Mouse (Mus musculus): ENCODE data around the gene Lyst. TPM values are rescaled to one million over a fixed set of nuclear protein-coding genes. Genes with fewer than 3 reads are reported as not detected.
A peak's percentile ranks its signal among the peaks of the same experiment; 100 is the strongest.

The Lyst gene
- polyA plus RNA-seq, 1 experiment from 2014 or later, result 10.0 TPM

GRCm38 (mm10) chr13:13606149-13606548 lies 16.0 kb downstream of the Lyst start:
- no peaks in the 10 kb centered on the region for H3K36me3 ChIP-seq (ENCODE audit: control insufficient read depth, insufficient read depth, low read length)
- H3K27ac ChIP-seq (ENCODE audit: low read length), result no peak overlapping the region
- no peak overlapping the region for H3K4me3 ChIP-seq (ENCODE audit: low read depth, low read length)
- no peak for ATAC-seq (ENCODE audit: insufficient number of reproducible peaks, insufficient read depth, low FRiP score, low read depth)
- H3K27me3 ChIP-seq (ENCODE audit: control insufficient read depth, insufficient read depth, low read length), result no peaks in the 10 kb centered on the region
- no peak overlapping the region for H3K4me2 ChIP-seq (replicated peaks; ENCODE audit: low read depth, low read length)
- no peaks in the 10 kb centered on the region for H3K4me1 ChIP-seq (ENCODE audit: control insufficient read depth, insufficient read depth, low read length)
- no peak overlapping the region for H3K9ac ChIP-seq (replicated peaks; ENCODE audit: low read depth, low read length)
- no peaks in the 10 kb centered on the region for H3K9me3 ChIP-seq (ENCODE audit: control insufficient read depth, low read depth, low read length)

GRCm38 (mm10) chr13:13608311-13608710 lies 18.1 kb downstream of the Lyst start:
- 26% methylated on average over 1 of the region's 1 CpGs for WGBS
- H3K27me3 ChIP-seq (ENCODE audit: control insufficient read depth, insufficient read depth, low read length), result no peaks in the 10 kb centered on the region
- no peaks in the 10 kb centered on the region for H3K36me3 ChIP-seq (ENCODE audit: control insufficient read depth, insufficient read depth, low read length)
- H3K4me3 ChIP-seq (ENCODE audit: low read depth, low read length), result no peak overlapping the region
- no peaks in the 10 kb centered on the region for H3K4me1 ChIP-seq (ENCODE audit: control insufficient read depth, insufficient read depth, low read length)
- no peak for ATAC-seq (ENCODE audit: insufficient number of reproducible peaks, insufficient read depth, low FRiP score, low read depth)
- no peak overlapping the region for H3K4me2 ChIP-seq (replicated peaks; ENCODE audit: low read depth, low read length)
- no peak overlapping the region for H3K9ac ChIP-seq (replicated peaks; ENCODE audit: low read depth, low read length)
- no peaks in the 10 kb centered on the region for H3K9me3 ChIP-seq (ENCODE audit: control insufficient read depth, low read depth, low read length)
- H3K27ac ChIP-seq (ENCODE audit: low read length), result no peak overlapping the region

GRCm38 (mm10) chr13:13609655-13610054 lies 19.5 kb downstream of the Lyst start:
- Histone ChIP-seq H3K9me3 (ENCODE audit: control insufficient read depth, low read depth, low read length) (no peaks in the 10 kb centered on the region), H3K27me3 (ENCODE audit: control insufficient read depth, insufficient read depth, low read length) (no peaks in the 10 kb centered on the region), H3K4me1 (ENCODE audit: control insufficient read depth, insufficient read depth, low read length) (no peaks in the 10 kb centered on the region), H3K36me3 (ENCODE audit: control insufficient read depth, insufficient read depth, low read length) (no peaks in the 10 kb centered on the region), H3K9ac (replicated peaks; ENCODE audit: low read depth, low read length) (no peak overlapping the region), H3K4me2 (replicated peaks; ENCODE audit: low read depth, low read length) (no peak overlapping the region), H3K27ac (ENCODE audit: low read length) (no peak overlapping the region), H3K4me3 (ENCODE audit: low read depth, low read length) (no peak overlapping the region)
- 69% methylated on average over 2 of the region's 2 CpGs for WGBS
- ATAC-seq (ENCODE audit: insufficient number of reproducible peaks, insufficient read depth, low FRiP score, low read depth), result no peak

GRCm38 (mm10) chr13:13612882-13613281 lies 22.7 kb downstream of the Lyst start:
- ATAC-seq (ENCODE audit: insufficient number of reproducible peaks, insufficient read depth, low FRiP score, low read depth), result peak; percentile 49; the same call in 1 of the 2 replicates
- H3K27ac ChIP-seq (ENCODE audit: low read length), result no peak overlapping the region
- H3K9me3 ChIP-seq (ENCODE audit: control insufficient read depth, low read depth, low read length), result no peaks in the 10 kb centered on the region
- no peak overlapping the region for H3K4me2 ChIP-seq (replicated peaks; ENCODE audit: low read depth, low read length)
- no peak overlapping the region for H3K9ac ChIP-seq (replicated peaks; ENCODE audit: low read depth, low read length)
- 91% methylated on average over 1 of the region's 1 CpGs for WGBS
- no peaks in the 10 kb centered on the region; the same call in 1 of the 2 replicates for H3K36me3 ChIP-seq (ENCODE audit: control insufficient read depth, insufficient read depth, low read length)
- no peaks in the 10 kb centered on the region for H3K27me3 ChIP-seq (ENCODE audit: control insufficient read depth, insufficient read depth, low read length)
- no peak overlapping the region for H3K4me3 ChIP-seq (ENCODE audit: low read depth, low read length)
- H3K4me1 ChIP-seq (ENCODE audit: control insufficient read depth, insufficient read depth, low read length), result no peaks in the 10 kb centered on the region

- Histone ChIP-seq H3K9me3 (ENCODE audit: control insufficient read depth, low read depth, low read length) (no peaks in the 10 kb centered on the region), H3K36me3 (ENCODE audit: control insufficient read depth, insufficient read depth, low read length) (no peaks in the 10 kb centered on the region; the same call in 1 of the 2 replicates), H3K27me3 (ENCODE audit: control insufficient read depth, insufficient read depth, low read length) (no peaks in the 10 kb centered on the region), H3K9ac (replicated peaks; ENCODE audit: low read depth, low read length) (no peak overlapping the region), H3K4me1 (ENCODE audit: control insufficient read depth, insufficient read depth, low read length) (no peaks in the 10 kb centered on the region), H3K4me2 (replicated peaks; ENCODE audit: low read depth, low read length) (no peak overlapping the region), H3K4me3 (ENCODE audit: low read depth, low read length) (no peak overlapping the region), H3K27ac (ENCODE audit: low read length) (no peak overlapping the region)
- WGBS, result 91% methylated on average over 4 of the region's 4 CpGs
- no peak for ATAC-seq (ENCODE audit: insufficient number of reproducible peaks, insufficient read depth, low FRiP score, low read depth)
These were observed 24.0 kb downstream of the Lyst start for GRCm38 (mm10) chr13:13614235-13614634.

- no peaks in the 10 kb centered on the region for H3K4me1 ChIP-seq (ENCODE audit: control insufficient read depth, insufficient read depth, low read length)
- H3K36me3 ChIP-seq (ENCODE audit: control insufficient read depth, insufficient read depth, low read length), result no peaks in the 10 kb centered on the region
- H3K27ac ChIP-seq (ENCODE audit: low read length), result no peak overlapping the region
- no peak overlapping the region for H3K4me3 ChIP-seq (ENCODE audit: low read depth, low read length)
- H3K9me3 ChIP-seq (ENCODE audit: control insufficient read depth, low read depth, low read length), result no peaks in the 10 kb centered on the region
- no peaks in the 10 kb centered on the region for H3K27me3 ChIP-seq (ENCODE audit: control insufficient read depth, insufficient read depth, low read length)
- WGBS, result 89% methylated on average over 5 of the region's 5 CpGs
- no peak for ATAC-seq (ENCODE audit: insufficient number of reproducible peaks, insufficient read depth, low FRiP score, low read depth)
- H3K9ac ChIP-seq (replicated peaks; ENCODE audit: low read depth, low read length), result no peak overlapping the region
- no peak overlapping the region for H3K4me2 ChIP-seq (replicated peaks; ENCODE audit: low read depth, low read length)
These were observed 31.3 kb downstream of the Lyst start for GRCm38 (mm10) chr13:13621456-13621855.

GRCm38 (mm10) chr13:13622565-13622964 lies 32.4 kb downstream of the Lyst start:
- Histone ChIP-seq H3K4me1 (ENCODE audit: control insufficient read depth, insufficient read depth, low read length) (no peaks in the 10 kb centered on the region), H3K9ac (replicated peaks; ENCODE audit: low read depth, low read length) (no peak overlapping the region), H3K36me3 (ENCODE audit: control insufficient read depth, insufficient read depth, low read length) (no peaks in the 10 kb centered on the region), H3K27me3 (ENCODE audit: control insufficient read depth, insufficient read depth, low read length) (no peaks in the 10 kb centered on the region), H3K4me2 (replicated peaks; ENCODE audit: low read depth, low read length) (no peak overlapping the region), H3K9me3 (ENCODE audit: control insufficient read depth, low read depth, low read length) (no peaks in the 10 kb centered on the region), H3K4me3 (ENCODE audit: low read depth, low read length) (no peak overlapping the region), H3K27ac (ENCODE audit: low read length) (no peak overlapping the region)
- ATAC-seq (ENCODE audit: insufficient number of reproducible peaks, insufficient read depth, low FRiP score, low read depth), result no peak
- 88% methylated on average over 3 of the region's 3 CpGs for WGBS

- H3K27ac ChIP-seq (ENCODE audit: low read length), result no peak overlapping the region
- H3K4me1 ChIP-seq (ENCODE audit: control insufficient read depth, insufficient read depth, low read length), result no peaks in the 10 kb centered on the region
- ATAC-seq (ENCODE audit: insufficient number of reproducible peaks, insufficient read depth, low FRiP score, low read depth), result no peak
- 0 out of 2 replicates have a peak, but pooled peaks cover 4% of the 10 kb centered on the region for H3K36me3 ChIP-seq (ENCODE audit: control insufficient read depth, insufficient read depth, low read length)
- no peaks in the 10 kb centered on the region for H3K27me3 ChIP-seq (ENCODE audit: control insufficient read depth, insufficient read depth, low read length)
- H3K4me3 ChIP-seq (ENCODE audit: low read depth, low read length), result no peak overlapping the region
- no peak overlapping the region for H3K4me2 ChIP-seq (replicated peaks; ENCODE audit: low read depth, low read length)
- WGBS, result 75% methylated on average over 1 of the region's 1 CpGs
- no peaks in the 10 kb centered on the region for H3K9me3 ChIP-seq (ENCODE audit: control insufficient read depth, low read depth, low read length)
- H3K9ac ChIP-seq (replicated peaks; ENCODE audit: low read depth, low read length), result no peak overlapping the region
These were observed 43.5 kb downstream of the Lyst start for GRCm38 (mm10) chr13:13633746-13634145.

- H3K4me1 ChIP-seq (ENCODE audit: control insufficient read depth, insufficient read depth, low read length), result no peaks in the 10 kb centered on the region
- no peaks in the 10 kb centered on the region for H3K9me3 ChIP-seq (ENCODE audit: control insufficient read depth, low read depth, low read length)
- H3K9ac ChIP-seq (replicated peaks; ENCODE audit: low read depth, low read length), result no peak overlapping the region
- 68% methylated on average over 7 of the region's 7 CpGs for WGBS
- H3K36me3 ChIP-seq (ENCODE audit: control insufficient read depth, insufficient read depth, low read length), result 0 out of 2 replicates have a peak, but pooled peaks cover 4% of the 10 kb centered on the region
- no peak overlapping the region for H3K4me2 ChIP-seq (replicated peaks; ENCODE audit: low read depth, low read length)
- H3K27me3 ChIP-seq (ENCODE audit: control insufficient read depth, insufficient read depth, low read length), result no peaks in the 10 kb centered on the region
- no peak for ATAC-seq (ENCODE audit: insufficient number of reproducible peaks, insufficient read depth, low FRiP score, low read depth)
- no peak overlapping the region for H3K27ac ChIP-seq (ENCODE audit: low read length)
- H3K4me3 ChIP-seq (ENCODE audit: low read depth, low read length), result no peak overlapping the region
These were observed 44.5 kb downstream of the Lyst start for GRCm38 (mm10) chr13:13634706-13635105.
